Mouse (Mus musculus) hindbrain, embryonic 10.5 days (tissue): ENCODE measurements around the gene Ncoa4. TPM values are rescaled to one million over a fixed set of nuclear protein-coding genes. Genes with fewer than 3 reads are reported as not detected.
"Not testable (repeated sequence)": the region's sequence is repeated elsewhere in the genome, so short reads cannot be mapped to it uniquely, and the experiment has no call there.

ENCODE experiments used
- DNase-seq: peaks from one replicate; pipeline ENCODE4 v3.0.0-alpha.2; 2017; ENCODE audit warnings: low spot score
- H3K27ac ChIP-seq: fragments of 300-500 bp; sonication (generic); 2 replicates; pipeline ENCODE4 v1.5.1; 2016; ENCODE audit warnings: mild to moderate bottlenecking, moderate library complexity
- H3K27me3 ChIP-seq: fragments of 300-500 bp; sonication (generic); 2 replicates; pipeline ENCODE4 v1.6.1; 2016; ENCODE audit warnings: mild to moderate bottlenecking; ENCODE audit not compliant: poor library complexity, insufficient read depth, severe bottlenecking
- H3K36me3 ChIP-seq: fragments of 300-500 bp; sonication (generic); 2 replicates; pipeline ENCODE4 v1.6.1; 2016; ENCODE audit warnings: mild to moderate bottlenecking, moderate library complexity
- H3K4me1 ChIP-seq: fragments of 300-500 bp; sonication (generic); replicated peaks from 2 replicates; pipeline ENCODE4 v1.6.1; 2016; ENCODE audit warnings: mild to moderate bottlenecking
- H3K4me3 ChIP-seq: fragments of 300-500 bp; sonication (generic); 2 replicates; pipeline ENCODE4 v1.5.1; 2016; ENCODE audit warnings: mild to moderate bottlenecking, moderate library complexity
- H3K9me3 ChIP-seq: fragments of 300-500 bp; sonication (generic); 2 replicates; pipeline ENCODE4 v1.6.1; 2016; ENCODE audit warnings: mild to moderate bottlenecking, moderate library complexity
- WGBS: fragments of 180-500 bp; shearing (Covaris S2); methylation state at CpG from one replicate; pipeline ENCODE4 v1.1.7; 2016; 5-methylcytosine and 5-hydroxymethylcytosine counted together
- polyA plus RNA-seq: library from polyadenylated mRNA; unstranded; fragments of >200 nt; fragmentation: Nextera tagmentation; extraction: Ambion mirVana; gene quantifications from 2 replicates; pipeline ENCODE4 v1.2.1, GENCODE M21; 2016

The Ncoa4 gene
- 66.0 and 71.9 TPM in 2 replicates for polyA plus RNA-seq

- peak within 1 kb of the TSS; percentile 92 for H3K4me3 ChIP-seq
- H3K27ac ChIP-seq, result peak within 1 kb of the TSS; percentile 95
- WGBS, result under 1% methylated on average over 40 of the region's 40 CpGs
- no peaks in the 10 kb centered on the region for H3K9me3 ChIP-seq
- no peaks in the 10 kb centered on the region for H3K36me3 ChIP-seq
- peaks cover 20% of the 10 kb centered on the region for H3K4me1 ChIP-seq
- DNase-seq, result peak; percentile 98
- no peaks in the 10 kb centered on the region for H3K27me3 ChIP-seq
These were observed at the start of gene Ncoa4 for GRCm38 (mm10) chr14:32159690-32160246. Gene Ncoa4 (plus strand): TSS chr14:32159865.

- WGBS, result 94% methylated on average over 10 of the region's 10 CpGs
- H3K4me1 ChIP-seq, H3K4me3 ChIP-seq, H3K27me3 ChIP-seq, DNase-seq, H3K9me3 ChIP-seq, H3K27ac ChIP-seq, H3K36me3 ChIP-seq: not testable (repeated sequence)
These were observed 47.5 kb upstream of the Ncoa4 start for GRCm38 (mm10) chr14:32112124-32112523.

GRCm38 (mm10) chr14:32120940-32121919, 38.4 kb upstream of the Ncoa4 start:
- H3K4me3 ChIP-seq, result no peak overlapping the region
- H3K4me1 ChIP-seq, result no peaks in the 10 kb centered on the region
- no peaks in the 10 kb centered on the region for H3K36me3 ChIP-seq
- no peak overlapping the region for H3K27ac ChIP-seq
- H3K9me3 ChIP-seq, result no peaks in the 10 kb centered on the region
- no peak for DNase-seq
- WGBS, result 75% methylated on average over 11 of the region's 11 CpGs
- H3K27me3 ChIP-seq, result no peaks in the 10 kb centered on the region

GRCm38 (mm10) chr14:32121920-32122315, 37.7 kb upstream of the Ncoa4 start:
- no peak overlapping the region for H3K27ac ChIP-seq
- no peaks in the 10 kb centered on the region for H3K4me1 ChIP-seq
- no peaks in the 10 kb centered on the region for H3K36me3 ChIP-seq
- no peaks in the 10 kb centered on the region for H3K9me3 ChIP-seq
- DNase-seq, result peak; percentile 18
- H3K27me3 ChIP-seq, result no peaks in the 10 kb centered on the region
- WGBS, result 59% methylated on average over 2 of the region's 2 CpGs
- H3K4me3 ChIP-seq, result no peak overlapping the region

- Histone ChIP-seq H3K4me3 (no peak overlapping the region), H3K36me3 (no peaks in the 10 kb centered on the region), H3K27me3 (no peaks in the 10 kb centered on the region), H3K4me1 (no peaks in the 10 kb centered on the region), H3K9me3 (no peaks in the 10 kb centered on the region), H3K27ac (no peak overlapping the region)
- WGBS, result 63% methylated on average over 3 of the region's 3 CpGs
- no peak for DNase-seq
These were observed 35.4 kb upstream of the Ncoa4 start for GRCm38 (mm10) chr14:32124261-32124660.

GRCm38 (mm10) chr14:32125256-32125655, 34.4 kb upstream of the Ncoa4 start:
- not testable (repeated sequence) for H3K4me3 ChIP-seq, H3K27ac ChIP-seq, DNase-seq, H3K36me3 ChIP-seq, H3K27me3 ChIP-seq, H3K4me1 ChIP-seq, H3K9me3 ChIP-seq
- 81% methylated on average over 5 of the region's 5 CpGs for whole genome bisulfite sequencing

GRCm38 (mm10) chr14:32128409-32128808, 31.3 kb upstream of the Ncoa4 start:
- WGBS, result 85% methylated on average over 5 of the region's 5 CpGs

GRCm38 (mm10) chr14:32131836-32132235, 27.8 kb upstream of the Ncoa4 start:
- Histone ChIP-seq H3K4me3 (no peak overlapping the region), H3K4me1 (no peaks in the 10 kb centered on the region), H3K9me3 (no peaks in the 10 kb centered on the region), H3K27ac (no peak overlapping the region), H3K36me3 (no peaks in the 10 kb centered on the region), H3K27me3 (no peaks in the 10 kb centered on the region)
- 91% methylated on average over 4 of the region's 4 CpGs for WGBS
- no peak for DNase-seq

More at GRCm38 (mm10) chr14:32128409-32128808, 31.3 kb upstream of the Ncoa4 start:
- no peaks in the 10 kb centered on the region for H3K4me1 ChIP-seq
- H3K9me3 ChIP-seq, result no peaks in the 10 kb centered on the region
- no peaks in the 10 kb centered on the region for H3K27me3 ChIP-seq
- no peak for DNase-seq
- no peak overlapping the region for H3K27ac ChIP-seq
- no peak overlapping the region for H3K4me3 ChIP-seq
- H3K36me3 ChIP-seq, result no peaks in the 10 kb centered on the region

- H3K27me3 ChIP-seq, result no peaks in the 10 kb centered on the region
- WGBS, result 92% methylated on average over 2 of the region's 2 CpGs
- no peak for DNase-seq
These were observed 25.4 kb upstream of the Ncoa4 start for GRCm38 (mm10) chr14:32134293-32134692.

GRCm38 (mm10) chr14:32136467-32136866, 23.2 kb upstream of the Ncoa4 start:
- not testable (repeated sequence) for H3K4me1 ChIP-seq, H3K4me3 ChIP-seq, DNase-seq, H3K9me3 ChIP-seq, H3K27ac ChIP-seq, H3K36me3 ChIP-seq, H3K27me3 ChIP-seq
- WGBS, result 75% methylated on average over 3 of the region's 3 CpGs

More at GRCm38 (mm10) chr14:32134293-32134692, 25.4 kb upstream of the Ncoa4 start:
- H3K36me3 ChIP-seq, result no peaks in the 10 kb centered on the region
- no peak overlapping the region for H3K27ac ChIP-seq
- H3K4me3 ChIP-seq, result no peak overlapping the region
- no peaks in the 10 kb centered on the region for H3K4me1 ChIP-seq
- H3K9me3 ChIP-seq, result no peaks in the 10 kb centered on the region

- H3K27me3 ChIP-seq, result no peaks in the 10 kb centered on the region
- 71% methylated on average over 5 of the region's 5 CpGs for WGBS
- H3K27ac ChIP-seq, result no peak overlapping the region
- DNase-seq, result no peak
- H3K9me3 ChIP-seq, result no peaks in the 10 kb centered on the region
- no peak overlapping the region for H3K4me3 ChIP-seq
- H3K4me1 ChIP-seq, result no peaks in the 10 kb centered on the region
- no peaks in the 10 kb centered on the region for H3K36me3 ChIP-seq
These were observed 19.2 kb upstream of the Ncoa4 start for GRCm38 (mm10) chr14:32140359-32140965.

- Histone ChIP-seq H3K9me3 (no peaks in the 10 kb centered on the region), H3K27ac (no peak within 1 kb of the TSS), H3K4me1 (no peaks in the 10 kb centered on the region), H3K4me3 (no peak within 1 kb of the TSS), H3K36me3 (no peaks in the 10 kb centered on the region), H3K27me3 (no peaks in the 10 kb centered on the region)
- no peak for DNase-seq
- WGBS, result 91% methylated on average over 5 of the region's 5 CpGs
These were observed 17.9 kb upstream of the Ncoa4 start, which contains the start of gene Msmb for GRCm38 (mm10) chr14:32141723-32142122. Gene Msmb (plus strand): TSS chr14:32142023.

GRCm38 (mm10) chr14:32144734-32145133, 14.9 kb upstream of the Ncoa4 start:
- no peak for DNase-seq
- no peaks in the 10 kb centered on the region for H3K4me1 ChIP-seq
- H3K36me3 ChIP-seq, result no peaks in the 10 kb centered on the region
- no peak overlapping the region for H3K27ac ChIP-seq
- no peaks in the 10 kb centered on the region for H3K27me3 ChIP-seq
- H3K4me3 ChIP-seq, result no peak overlapping the region
- peaks cover 15% of the 10 kb centered on the region; the same call in 1 of the 2 replicates for H3K9me3 ChIP-seq
